Mouse (Mus musculus) hindbrain, embryonic 11.5 days (tissue): ENCODE measurements around the gene Tbl1x. TPM values are rescaled to one million over a fixed set of nuclear protein-coding genes. Genes with fewer than 3 reads are reported as not detected.

ENCODE experiments used
- ATAC-seq: fragments of 200-750 bp; cut with Nextera tagmentation; 2 replicates; pipeline ENCODE4 v1.8.0; 2017; ENCODE audit warnings: mild to moderate bottlenecking, moderate TSS enrichment, moderate library complexity; ENCODE audit not compliant: low FRiP score
- DNase-seq: peaks from one replicate; pipeline ENCODE4 v3.0.0-alpha.2; 2015; ENCODE audit warnings: low spot score
- H3K27ac ChIP-seq: fragments of 300-500 bp; sonication (generic); 2 replicates; pipeline ENCODE4 v1.5.1; 2014; ENCODE audit warnings: mild to moderate bottlenecking, low read depth, low read length
- H3K27me3 ChIP-seq: fragments of 300-500 bp; sonication (generic); 2 replicates; pipeline ENCODE4 v1.6.1; 2014; ENCODE audit warnings: mild to moderate bottlenecking, low read length, moderate library complexity, mixed read lengths; ENCODE audit not compliant: control insufficient read depth, insufficient read depth
- H3K36me3 ChIP-seq: fragments of 300-500 bp; sonication (generic); 2 replicates; pipeline ENCODE4 v1.6.1; 2014; ENCODE audit warnings: mild to moderate bottlenecking, low read length, moderate library complexity, mixed read lengths; ENCODE audit not compliant: control insufficient read depth, insufficient read depth
- H3K4me1 ChIP-seq: fragments of 300-500 bp; sonication (generic); replicated peaks from 2 replicates; pipeline ENCODE4 v1.6.1; 2014; ENCODE audit warnings: low read length, mixed read lengths; ENCODE audit not compliant: control insufficient read depth, insufficient read depth
- H3K4me2 ChIP-seq: fragments of 300-500 bp; sonication (generic); replicated peaks from 2 replicates; pipeline ENCODE4 v1.6.1; 2014; ENCODE audit warnings: mild to moderate bottlenecking, low read depth, low read length
- H3K4me3 ChIP-seq: fragments of 300-500 bp; sonication (generic); 2 replicates; pipeline ENCODE4 v1.5.1; 2014; ENCODE audit warnings: low read depth, low read length
- H3K9ac ChIP-seq: fragments of 300-500 bp; sonication (generic); 2 replicates; pipeline ENCODE4 v1.6.1; 2014; ENCODE audit warnings: low read depth, low read length
- H3K9me3 ChIP-seq: fragments of 300-500 bp; sonication (generic); 2 replicates; pipeline ENCODE4 v1.6.1; 2016; ENCODE audit warnings: low read length; ENCODE audit not compliant: control insufficient read depth
- WGBS: fragments of 180-500 bp; shearing (Covaris S2); extraction: QIAGEN DNeasy Blood & Tissue Kit; methylation state at CpG from one replicate; pipeline ENCODE4 v1.1.7; 2014; 5-methylcytosine and 5-hydroxymethylcytosine counted together
- polyA plus RNA-seq: library from polyadenylated mRNA; unstranded; fragments of >200 nt; fragmentation: Nextera tagmentation; extraction: Ambion mirVana; gene quantifications from 2 replicates; pipeline ENCODE4 v1.2.1, GENCODE M21; 2014

Gene Tbl1x
- polyA plus RNA-seq, 1 experiment from 2014 or later: 73.0 TPM

- Histone ChIP-seq H3K27me3 (no peaks in the 10 kb centered on the region), H3K36me3 (no peaks in the 10 kb centered on the region)
- no peak for ATAC-seq
Measured at GRCm38 (mm10) chrX:77646164-77646563, 135.4 kb downstream of the Tbl1x start.

DNA sequence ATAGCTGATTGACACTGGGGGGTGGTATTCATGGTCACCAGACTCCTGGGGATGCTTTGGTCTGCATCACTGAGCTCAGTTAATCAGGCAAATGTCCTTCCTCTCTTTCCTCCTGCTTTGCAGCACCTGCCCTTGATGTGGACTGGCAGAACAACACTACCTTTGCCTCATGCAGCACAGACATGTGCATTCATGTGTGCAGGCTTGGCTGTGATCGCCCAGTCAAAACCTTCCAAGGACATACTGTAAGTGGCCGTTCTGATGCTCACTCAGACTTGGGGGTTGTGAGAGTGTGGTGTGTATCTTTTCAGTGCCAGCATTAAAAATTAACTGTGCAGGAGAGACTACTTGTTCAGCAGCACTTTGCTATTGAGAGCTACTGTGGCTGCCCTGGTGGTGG, 139.4 kb downstream of the Tbl1x start:
- Histone ChIP-seq H3K36me3 (no peaks in the 10 kb centered on the region), H3K4me1 (no peaks in the 10 kb centered on the region), H3K9me3 (no peaks in the 10 kb centered on the region), H3K27me3 (no peaks in the 10 kb centered on the region), H3K4me2 (no peak overlapping the region), H3K9ac (no peak overlapping the region), H3K27ac (no peak overlapping the region), H3K4me3 (no peak overlapping the region)
- 86% methylated on average over 2 of the region's 2 CpGs for WGBS
- ATAC-seq: no peak
- DNase-seq: no peak

More at GRCm38 (mm10) chrX:77646164-77646563, 135.4 kb downstream of the Tbl1x start:
- H3K4me1 ChIP-seq: no peaks in the 10 kb centered on the region
- no peak overlapping the region for H3K4me3 ChIP-seq
- no peak overlapping the region for H3K9ac ChIP-seq
- H3K9me3 ChIP-seq: no peaks in the 10 kb centered on the region
- 95% methylated on average over 7 of the region's 7 CpGs for WGBS
- H3K4me2 ChIP-seq: no peak overlapping the region
- no peak overlapping the region for H3K27ac ChIP-seq
- no peak for DNase-seq

DNA sequence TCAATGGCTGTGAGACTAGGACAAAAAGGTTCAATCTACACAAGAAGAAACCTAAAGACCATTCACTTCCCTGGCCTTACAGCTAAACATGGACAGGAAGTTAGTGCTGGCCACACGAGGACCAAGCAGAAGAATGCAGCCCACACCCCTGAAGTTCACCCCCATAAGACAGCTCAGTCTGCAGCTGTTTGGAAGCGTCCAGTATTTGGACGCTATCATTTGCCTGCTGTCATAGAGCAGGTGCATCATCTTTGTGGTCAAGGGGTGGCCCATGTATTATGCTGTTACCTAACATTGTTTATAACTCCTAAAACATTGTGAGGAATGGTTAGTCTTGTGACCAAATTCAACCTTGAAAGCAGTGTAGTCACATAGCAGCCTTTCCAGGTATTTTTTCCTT, 151.2 kb downstream of the Tbl1x start:
- no peak for DNase-seq
- WGBS: 80% methylated on average over 3 of the region's 3 CpGs
- no peaks in the 10 kb centered on the region for H3K36me3 ChIP-seq
- no peak overlapping the region for H3K4me3 ChIP-seq
- H3K9me3 ChIP-seq: no peaks in the 10 kb centered on the region
- H3K27me3 ChIP-seq: no peaks in the 10 kb centered on the region
- ATAC-seq: no peak
- H3K27ac ChIP-seq: no peak overlapping the region
- no peaks in the 10 kb centered on the region for H3K4me1 ChIP-seq
- H3K4me2 ChIP-seq: no peak overlapping the region
- H3K9ac ChIP-seq: no peak overlapping the region

- Histone ChIP-seq H3K36me3 (no peaks in the 10 kb centered on the region), H3K4me1 (no peaks in the 10 kb centered on the region), H3K27me3 (no peaks in the 10 kb centered on the region), H3K9me3 (no peaks in the 10 kb centered on the region), H3K9ac (no peak overlapping the region), H3K4me2 (no peak overlapping the region), H3K4me3 (no peak overlapping the region), H3K27ac (no peak overlapping the region)
- ATAC-seq (no peak), DNase-seq (no peak)
- WGBS: 75% methylated on average over 3 of the region's 3 CpGs
Measured at GRCm38 (mm10) chrX:77663276-77663675, 152.5 kb downstream of the Tbl1x start.

DNA sequence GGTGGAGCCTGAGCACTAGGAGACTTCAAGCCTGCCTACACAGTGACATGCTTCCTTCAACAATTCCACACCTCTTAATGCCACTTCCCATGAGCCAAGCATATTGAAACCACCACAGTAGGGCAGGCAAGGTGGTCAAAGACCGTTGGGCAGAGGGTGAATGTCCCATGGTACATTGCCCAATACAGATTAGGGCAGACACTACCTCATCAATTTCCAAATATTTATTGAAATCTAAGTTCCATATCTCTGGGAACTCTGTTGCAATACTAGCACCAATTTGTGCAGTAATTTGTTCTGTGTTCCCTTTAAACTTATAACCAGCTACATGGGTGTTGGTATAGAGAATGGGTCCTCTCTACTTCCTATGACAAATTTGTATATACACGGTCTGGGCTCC, 154.2 kb downstream of the Tbl1x start:
- H3K27ac ChIP-seq: no peak overlapping the region
- no peak overlapping the region for H3K4me2 ChIP-seq
- H3K4me3 ChIP-seq: no peak overlapping the region
- WGBS: 93% methylated on average over 2 of the region's 2 CpGs
- H3K36me3 ChIP-seq: no peaks in the 10 kb centered on the region
- ATAC-seq (no peak), DNase-seq (no peak)
- no peak overlapping the region for H3K9ac ChIP-seq
- no peaks in the 10 kb centered on the region for H3K4me1 ChIP-seq
- no peaks in the 10 kb centered on the region for H3K9me3 ChIP-seq
- no peaks in the 10 kb centered on the region for H3K27me3 ChIP-seq

DNA sequence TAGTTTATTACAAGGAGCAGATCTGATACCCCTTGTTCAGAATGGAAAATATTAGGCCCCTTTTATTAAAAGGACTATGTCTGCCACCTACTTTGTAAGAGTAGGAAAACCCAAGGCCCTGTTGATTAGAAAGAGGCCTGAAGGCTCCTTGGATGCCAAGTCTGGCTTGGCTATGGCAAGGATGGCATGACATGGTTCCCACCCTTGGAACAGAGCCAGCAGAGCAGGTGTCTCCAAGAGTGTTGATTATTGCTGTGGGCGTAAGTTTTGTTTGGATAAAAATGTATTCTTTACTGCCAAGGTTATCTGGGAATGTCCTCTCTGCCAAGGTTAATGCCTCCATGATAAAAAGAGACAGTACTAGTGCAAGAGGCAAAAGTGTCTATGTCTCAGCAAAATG, 156.1 kb downstream of the Tbl1x start:
- Histone ChIP-seq H3K9me3 (no peaks in the 10 kb centered on the region), H3K27ac (no peak overlapping the region), H3K4me1 (no peaks in the 10 kb centered on the region), H3K36me3 (no peaks in the 10 kb centered on the region), H3K9ac (no peak overlapping the region), H3K4me3 (no peak overlapping the region), H3K4me2 (no peak overlapping the region), H3K27me3 (no peaks in the 10 kb centered on the region)
- WGBS: 92% methylated on average over 1 of the region's 1 CpGs
- ATAC-seq (no peak), DNase-seq (no peak)

- Histone ChIP-seq H3K4me1 (no peaks in the 10 kb centered on the region), H3K36me3 (no peaks in the 10 kb centered on the region), H3K9me3 (no peaks in the 10 kb centered on the region), H3K9ac (no peak overlapping the region), H3K27me3 (no peaks in the 10 kb centered on the region), H3K27ac (no peak overlapping the region), H3K4me3 (no peak overlapping the region), H3K4me2 (no peak overlapping the region)
- no peak for ATAC-seq
- no peak for DNase-seq
Measured at GRCm38 (mm10) chrX:77667441-77667840, 156.6 kb downstream of the Tbl1x start.

DNA sequence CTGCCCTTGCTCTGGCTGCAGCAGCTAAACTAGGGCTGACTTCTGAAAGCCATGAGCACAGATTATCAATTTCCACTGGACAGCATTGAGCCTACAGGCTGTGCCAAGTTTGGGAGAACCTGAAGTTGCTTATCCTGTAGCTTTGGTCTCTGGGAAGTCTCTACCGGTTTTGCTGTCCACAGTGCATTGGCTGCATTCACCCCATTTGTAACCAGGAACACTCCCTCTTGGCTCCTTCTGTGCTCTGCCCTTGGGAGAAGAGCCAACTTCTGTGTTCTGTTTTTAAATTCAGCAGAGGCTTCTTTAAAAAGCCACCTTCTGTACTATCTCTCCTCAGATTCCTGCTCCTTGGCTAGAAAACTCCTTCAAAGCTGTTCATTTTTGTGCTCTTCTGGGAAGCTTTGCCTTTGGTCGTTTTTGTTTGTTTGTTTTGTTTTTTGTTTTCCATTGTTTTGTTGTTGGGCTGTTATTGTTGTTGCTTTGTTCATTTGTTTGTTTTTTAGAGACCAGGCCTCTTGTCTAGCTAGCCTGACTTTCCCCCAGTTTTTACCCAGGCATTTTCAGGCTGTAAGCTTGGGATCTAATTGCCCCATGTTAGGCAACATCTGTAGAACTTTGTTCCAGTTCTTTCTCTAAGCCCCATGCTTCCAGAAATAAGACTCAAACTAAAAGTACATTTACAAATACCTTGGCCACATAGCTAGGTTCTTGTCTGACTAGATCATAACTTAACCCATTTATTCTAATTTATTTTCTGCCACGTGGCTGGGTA, 159.2 kb downstream of the Tbl1x start:
- WGBS: 76% methylated on average over 3 of the region's 3 CpGs
- no peaks in the 10 kb centered on the region for H3K36me3 ChIP-seq
- H3K4me3 ChIP-seq: no peak overlapping the region

More for the DNA sequence above, 159.2 kb downstream of the Tbl1x start:
- Histone ChIP-seq H3K9me3 (no peaks in the 10 kb centered on the region), H3K4me2 (no peak overlapping the region), H3K27ac (no peak overlapping the region), H3K9ac (no peak overlapping the region), H3K27me3 (no peaks in the 10 kb centered on the region), H3K4me1 (no peaks in the 10 kb centered on the region)
- no peak for DNase-seq
- ATAC-seq: no peak
